ENCODE assay signal across 24 mouse cellular contexts in the genomic region with DNA sequence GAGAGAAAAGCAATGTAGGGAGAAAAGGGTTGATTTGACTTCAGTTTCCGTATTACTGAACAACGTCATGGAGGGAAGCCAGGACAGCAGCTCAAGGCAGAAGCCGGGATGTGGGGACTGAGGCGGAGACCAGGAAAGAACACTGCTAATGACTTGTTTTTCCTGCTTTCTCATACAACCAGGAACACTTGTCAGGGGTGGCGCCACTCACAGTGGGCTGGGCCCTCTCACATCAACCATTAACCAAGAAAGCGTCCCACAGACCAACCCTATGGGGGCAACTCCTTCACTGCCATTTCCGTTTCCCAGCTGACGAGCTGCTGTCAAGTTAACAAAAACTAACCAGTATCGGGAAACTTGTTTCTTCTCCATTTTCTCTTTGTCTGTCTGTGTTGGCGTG. TPM values are rescaled to one million over a fixed set of nuclear protein-coding genes. Genes with fewer than 3 reads are reported as not detected.
DNase-seq lines count a peak whose midpoint lies in the region; ATAC-seq and TF ChIP-seq lines count a peak whose summit lies in the region.
"Had no signal": no experiment of that assay in that cellular context is flagged by ENCODE, and none has a peak within 500 bp of the region (broad histone marks: within the 10 kb centered on the region; RNA-seq: fewer than 3 reads in every experiment).

No protein-coding gene starts in this region.

- H3K27ac ChIP-seq in intestine, embryonic 15.5 days: no peak overlapping the region
- H3K27ac ChIP-seq in intestine, postnatal 0 days (ENCODE audit: low read depth, low read length): no peak overlapping the region
- H3K27ac ChIP-seq: embryonic facial prominence, embryonic 10.5 days; embryonic facial prominence, embryonic 12.5 days; forebrain, embryonic 12.5 days had no signal

- H3K36me3 ChIP-seq in intestine, embryonic 15.5 days: no peaks in the 10 kb centered on the region
- no peaks in the 10 kb centered on the region for H3K36me3 ChIP-seq in intestine, postnatal 0 days (ENCODE audit: control insufficient read depth, insufficient read depth)
- H3K36me3 ChIP-seq: embryonic facial prominence, embryonic 10.5 days; embryonic facial prominence, embryonic 12.5 days; forebrain, embryonic 12.5 days; G1E had no signal

- 0 out of 2 replicates have a peak, but pooled peaks have one; percentile 25 for ATAC-seq in frontal cortex, adult (ENCODE audit: low TSS enrichment)
- peak; percentile 85 for ATAC-seq in intestine, embryonic 15.5 days
- ATAC-seq in intestine, postnatal 0 days: peak; percentile 72
- ATAC-seq: activated CD4-positive, CD25-positive, alpha-beta regulatory T cell, adult 4 months; CD4-positive, CD25-positive, alpha-beta regulatory T cell, adult 4 months; forebrain, embryonic 14.5 days; forebrain, embryonic 16.5 days; Patski had no signal

- WGBS in intestine, embryonic 15.5 days: 65% methylated on average over 10 of the region's 10 CpGs
- 38% methylated on average over 10 of the region's 10 CpGs for WGBS in intestine, postnatal 0 days

- no peaks in the 10 kb centered on the region; the same call in 1 of the 2 replicates for H3K4me1 ChIP-seq in intestine, embryonic 15.5 days (replicated peaks)
- no peaks in the 10 kb centered on the region; the same call in 1 of the 2 replicates for H3K4me1 ChIP-seq in intestine, postnatal 0 days (replicated peaks; ENCODE audit: control insufficient read depth, insufficient read depth, low read length)
- H3K4me1 ChIP-seq: embryonic facial prominence, embryonic 10.5 days; embryonic facial prominence, embryonic 12.5 days; forebrain, embryonic 12.5 days had no signal

- peak; percentile 25 for TF ChIP-seq CTCF in intestine, postnatal 0 days (IDR thresholded peaks at IDR 0.05; ENCODE audit: low read depth)

- DNase-seq in frontal cortex, adult 2 months (ENCODE audit: extremely low spot score in 1 of 2, low spot score in 1 of 2): no peak
- DNase-seq in layer of hippocampus, postnatal 14 days (ENCODE audit: low spot score in 2 of 2): no peak
- DNase-seq in kidney, postnatal 25 days: no peak
- DNase-seq: adrenal gland, adult 8-10 months; adrenal gland, postnatal 14 days; adrenal gland, postnatal 36 days; B cell, adult 2 months; cerebellum, adult 11-12 months; cerebellum, adult 2 months; cerebellum, adult 9-10 months; cerebellum, postnatal 10 days had no signal

- no peak overlapping the region for H3K9ac ChIP-seq in intestine, embryonic 15.5 days
- H3K9ac ChIP-seq in intestine, postnatal 0 days (ENCODE audit: low read depth, low read length): no peak overlapping the region
- H3K9ac ChIP-seq: embryonic facial prominence, embryonic 12.5 days; forebrain, embryonic 12.5 days had no signal

- H3K4me2 ChIP-seq in intestine, embryonic 15.5 days (replicated peaks): 0 out of 2 replicates have a peak overlapping the region, but pooled peaks have one; percentile 1
- H3K4me2 ChIP-seq in intestine, postnatal 0 days (replicated peaks; ENCODE audit: low read depth): peak overlapping the region; percentile 6
- H3K4me2 ChIP-seq: embryonic facial prominence, embryonic 12.5 days; forebrain, embryonic 12.5 days had no signal

- H3K27me3 ChIP-seq in intestine, embryonic 15.5 days (replicated peaks): no peaks in the 10 kb centered on the region
- no peaks in the 10 kb centered on the region for H3K27me3 ChIP-seq in intestine, postnatal 0 days (replicated peaks; ENCODE audit: control insufficient read depth, insufficient read depth, low read length)
- H3K27me3 ChIP-seq: embryonic facial prominence, embryonic 12.5 days; forebrain, embryonic 12.5 days had no signal

- no peak overlapping the region for H3K4me3 ChIP-seq in intestine, embryonic 15.5 days (replicated peaks)
- H3K4me3 ChIP-seq in intestine, postnatal 0 days (ENCODE audit: low read depth, low read length): no peak overlapping the region
- H3K4me3 ChIP-seq: embryonic facial prominence, embryonic 10.5 days; embryonic facial prominence, embryonic 12.5 days; forebrain, embryonic 12.5 days had no signal

- no peaks in the 10 kb centered on the region for H3K9me3 ChIP-seq in intestine, embryonic 15.5 days
- H3K9me3 ChIP-seq in intestine, postnatal 0 days (ENCODE audit: control insufficient read depth): no peaks in the 10 kb centered on the region
- H3K9me3 ChIP-seq: embryonic facial prominence, embryonic 10.5 days; embryonic facial prominence, embryonic 12.5 days; forebrain, embryonic 12.5 days had no signal

RNA-seq across cellular contexts. Expression of a gene that starts 18.4 kb away (rescaled TPM):
- 95.3 and 104 TPM in 2 replicates for polyA plus RNA-seq in frontal cortex, adult 2 months (2012; rRNA removed)
- 0.15 and 0.19 TPM in 2 replicates for polyA plus RNA-seq in intestine, embryonic 15.5 days (2015; fragmentation: Nextera tagmentation; extraction: Ambion mirVana)
- polyA plus RNA-seq in intestine, postnatal 0 days (2015; fragmentation: Nextera tagmentation; extraction: Ambion mirVana): 0.07 and 0.14 TPM in 2 replicates
- 100 to 1,000 TPM; 214 to 221 TPM for total RNA-seq in layer of hippocampus, postnatal 14 days (2021)
- total RNA-seq: CH12.LX had no signal
- polyA plus RNA-seq: G1E, Patski had no signal

Comparison
In these comparisons a context has a peak if more than half of its experiments do, and no peak if none do; other contexts are left out.
1. ATAC-seq: peak in every context shown above with its lines; median percentile 85 in intestine, embryonic 15.5 days; 72 in intestine, postnatal 0 days; 25 in frontal cortex, adult.
2. RNA of a gene that starts 18.4 kb away (polyA plus RNA-seq): 95.3 to 104 TPM in frontal cortex, adult 2 months; 0.15 to 0.19 TPM in intestine, embryonic 15.5 days and 0.07 to 0.14 TPM in intestine, postnatal 0 days; every median in the first group is over 10 times any median in the second.